Mouse (Mus musculus): ENCODE results near the gene Lipt1.

GRCm38 (mm10) chr1:37883411-37883810, 11.9 kb downstream of the Lipt1 start:
- TF ChIP-seq POLR2A (IDR thresholded peaks at IDR 0.05; ENCODE audit: insufficient read depth, low read depth, low read length): no peak
- no peak for TF ChIP-seq CTCF (IDR thresholded peaks at IDR 0.05; ENCODE audit: insufficient read depth, low read depth, low read length)
